Mouse (Mus musculus) splenic B cell, adult 2 months (primary cell): Measurements from ENCODE around the gene Chrnb2.
A peak's percentile ranks its signal among the peaks of the same experiment; 100 is the strongest.

Experiments
- DNase-seq: peaks from one replicate; pipeline ENCODE4 v3.0.0-alpha.2; 2011; ENCODE audit warnings: low read depth, low spot score
- H3K27me3 ChIP-seq: 2 replicates; pipeline ENCODE4 v1.6.1; 2012; ENCODE audit warnings: mild to moderate bottlenecking, low read length, moderate library complexity, mixed read lengths; ENCODE audit not compliant: control insufficient read depth, poor library complexity, insufficient read depth, severe bottlenecking
- H3K36me3 ChIP-seq: 2 replicates; pipeline ENCODE4 v1.6.1; 2012; ENCODE audit warnings: mild to moderate bottlenecking, low read length, moderate library complexity, mixed read lengths; ENCODE audit not compliant: control insufficient read depth, poor library complexity, insufficient read depth, severe bottlenecking

Gene Chrnb2

DNA sequence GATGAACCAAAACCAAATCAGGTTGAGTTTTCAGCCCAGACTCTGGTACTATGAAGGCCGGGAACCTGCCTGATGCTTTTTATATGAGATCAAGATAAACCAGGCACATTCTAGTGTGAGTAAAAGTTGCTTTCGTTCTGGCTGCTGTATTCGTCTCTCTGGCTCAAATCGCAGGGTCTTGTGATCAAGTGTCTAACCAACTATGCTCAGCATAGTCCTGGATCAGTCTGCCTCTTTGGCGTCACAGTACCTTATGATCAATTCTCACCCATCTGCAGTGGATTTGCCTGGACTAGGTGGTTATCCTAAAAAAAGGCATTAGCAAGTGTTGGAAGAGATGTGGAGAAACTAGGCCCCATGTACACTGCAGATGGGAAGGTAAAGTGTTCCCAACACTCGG lies 60.4 kb downstream of the Chrnb2 start:
- no peaks in the 10 kb centered on the region for H3K27me3 ChIP-seq
- no peak for DNase-seq

DNA sequence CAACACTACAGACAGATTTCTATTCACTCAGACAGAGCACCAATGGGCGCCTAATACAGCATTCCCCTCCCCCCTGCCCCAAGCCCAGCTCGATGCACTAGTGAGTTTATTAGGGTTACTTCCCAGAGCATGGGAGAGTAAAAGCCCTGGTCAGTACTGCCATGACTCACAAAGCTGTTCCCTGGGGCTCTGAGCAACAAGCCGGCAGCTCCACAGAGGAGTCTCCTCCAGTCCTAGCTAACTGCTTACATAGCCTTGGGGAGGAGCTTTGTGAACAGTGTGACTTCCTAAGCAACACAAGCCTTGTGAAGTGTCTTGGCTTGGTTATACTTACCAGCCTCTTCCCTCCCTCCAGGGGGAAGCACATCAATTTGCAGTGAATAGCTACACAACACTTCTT lies 60.8 kb downstream of the Chrnb2 start:
- no peaks in the 10 kb centered on the region for H3K27me3 ChIP-seq
- DNase-seq = no peak

More for the DNA sequence above, 60.4 kb downstream of the Chrnb2 start:
- H3K36me3 ChIP-seq = no peaks in the 10 kb centered on the region

DNA sequence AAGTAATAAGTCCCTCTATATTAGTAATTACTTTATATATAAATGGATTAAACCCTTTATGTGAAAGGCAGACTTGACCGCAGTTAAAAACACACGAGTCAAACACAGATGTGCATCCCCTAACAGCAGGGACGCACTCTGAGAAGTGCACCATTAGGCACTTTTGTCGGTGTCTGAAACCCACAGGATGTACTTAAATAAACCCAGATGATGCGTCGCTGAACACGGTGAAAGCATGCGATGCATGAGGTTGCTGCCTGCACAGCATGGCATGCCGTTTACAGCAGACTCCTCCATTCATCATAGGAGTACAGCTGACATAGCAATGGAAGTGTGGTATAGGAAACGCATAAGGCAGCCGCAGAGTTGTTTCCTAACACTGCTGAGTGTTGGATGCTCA lies 64.0 kb downstream of the Chrnb2 start:
- H3K27me3 ChIP-seq = no peaks in the 10 kb centered on the region
- peak; percentile 28 for DNase-seq
- no peaks in the 10 kb centered on the region for H3K36me3 ChIP-seq

More for the DNA sequence above, 60.8 kb downstream of the Chrnb2 start:
- H3K36me3 ChIP-seq = no peaks in the 10 kb centered on the region

DNA sequence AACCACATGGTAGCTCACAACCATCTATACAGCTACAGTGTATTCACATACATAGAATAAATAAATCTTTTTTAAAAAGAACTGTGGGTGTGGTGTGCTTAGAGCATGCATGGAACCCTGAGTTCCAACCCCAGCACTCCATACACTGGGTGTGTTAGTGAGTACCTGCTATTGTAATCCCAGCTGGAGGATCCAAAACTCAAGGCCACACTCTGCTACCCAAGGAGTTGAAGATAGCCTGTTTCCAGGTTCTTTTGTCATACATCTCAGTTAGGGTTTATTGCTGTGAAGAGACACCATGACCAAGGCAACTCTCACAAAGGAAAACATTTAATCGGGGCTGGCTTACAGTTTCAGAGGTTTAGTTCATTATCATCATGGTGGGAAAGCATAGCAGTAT lies 65.5 kb downstream of the Chrnb2 start:
- no peak for DNase-seq
- Histone ChIP-seq H3K27me3 (no peaks in the 10 kb centered on the region), H3K36me3 (no peaks in the 10 kb centered on the region)
